Mouse (Mus musculus) liver, adult 2 months (tissue): ENCODE data around the gene Ybx1.

Experiments
- CTCF ChIP-seq: fragments of 200-500 bp; IDR thresholded peaks from 2 replicates; pipeline ENCODE4 v1.5.1; 2011; ENCODE audit warnings: low read depth, low read length, control low read depth
- POLR2A ChIP-seq: fragments of 200-500 bp; IDR thresholded peaks from 2 replicates; pipeline ENCODE4 v1.6.1; 2011; ENCODE audit warnings: low read length, control low read depth; ENCODE audit not compliant: insufficient read depth; ENCODE audit errors: extremely low read depth

DNA sequence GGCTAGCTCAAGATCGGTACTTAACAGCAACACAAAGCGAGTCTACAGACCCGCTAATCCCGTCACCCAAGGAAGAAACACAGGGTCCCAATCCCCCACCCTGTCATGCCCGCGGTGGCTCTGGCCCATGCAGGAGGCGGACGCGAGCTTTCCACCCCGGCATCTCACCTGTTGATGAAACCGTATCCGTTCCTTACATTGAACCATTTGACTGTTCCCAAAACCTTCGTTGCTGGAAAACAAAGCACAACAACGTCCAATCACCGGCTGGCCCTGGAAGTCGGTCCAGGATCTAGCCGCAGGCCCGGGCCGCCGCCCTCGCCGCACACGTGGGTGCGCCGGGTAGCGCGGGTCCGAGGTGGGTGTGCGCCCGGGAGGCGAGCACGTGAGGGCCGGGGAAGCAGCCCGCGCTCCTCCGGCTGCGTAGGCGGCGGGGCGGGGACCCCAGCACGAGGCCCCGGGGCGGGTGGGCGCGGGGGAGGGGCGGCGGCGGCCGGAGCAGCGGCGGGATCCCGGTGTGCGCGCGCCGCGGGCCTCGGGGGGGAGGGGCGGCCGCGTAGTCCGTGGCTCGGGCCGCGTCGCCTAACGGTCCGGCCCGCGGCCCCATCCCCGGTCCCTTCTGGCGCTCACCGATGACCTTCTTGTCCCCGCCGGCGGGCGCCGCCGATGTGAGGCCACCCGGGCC is 688 bp downstream of the Ybx1 start:
- TF ChIP-seq POLR2A (no peak), CTCF (no peak)
